Mouse (Mus musculus) limb, embryonic 14.5 days (tissue): ENCODE results near the gene Ssr3. TPM values are rescaled to one million over a fixed set of nuclear protein-coding genes. Genes with fewer than 3 reads are reported as not detected.

Experiments used
- ATAC-seq: fragments of 200-750 bp; cut with Nextera tagmentation; 2 replicates; pipeline ENCODE4 v1.8.0; 2017; ENCODE audit warnings: low read depth, moderate number of reproducible peaks, moderate TSS enrichment; ENCODE audit not compliant: low FRiP score
- DNase-seq: peaks from one replicate; pipeline ENCODE4 v3.0.0-alpha.2; 2015; ENCODE audit warnings: low spot score
- H3K27ac ChIP-seq: fragments of 300-500 bp; sonication (generic); replicated peaks from 2 replicates; pipeline ENCODE4 v1.5.1; 2014; ENCODE audit warnings: low read depth, mild to moderate bottlenecking, low read length, moderate library complexity, mixed read lengths
- H3K27me3 ChIP-seq: fragments of 300-500 bp; sonication (generic); 2 replicates; pipeline ENCODE4 v1.6.1; 2014; ENCODE audit warnings: low read length, mixed read lengths; ENCODE audit not compliant: control insufficient read depth, insufficient read depth
- H3K36me3 ChIP-seq: fragments of 300-500 bp; sonication (generic); 2 replicates; pipeline ENCODE4 v1.6.1; 2014; ENCODE audit warnings: mild to moderate bottlenecking, low read length, moderate library complexity, mixed read lengths; ENCODE audit not compliant: control insufficient read depth, insufficient read depth
- H3K4me1 ChIP-seq: fragments of 300-500 bp; sonication (generic); 2 replicates; pipeline ENCODE4 v1.6.1; 2014; ENCODE audit warnings: antibody characterized with exemption, low read length, mixed read lengths; ENCODE audit not compliant: control insufficient read depth, insufficient read depth
- H3K4me2 ChIP-seq: fragments of 300-500 bp; sonication (generic); replicated peaks from 2 replicates; pipeline ENCODE4 v1.6.1; 2014; ENCODE audit warnings: low read depth, mild to moderate bottlenecking, low read length, moderate library complexity; ENCODE audit not compliant: severe bottlenecking
- H3K4me3 ChIP-seq: fragments of 300-500 bp; sonication (generic); replicated peaks from 2 replicates; pipeline ENCODE4 v1.5.1; 2014; ENCODE audit warnings: low read length
- H3K9ac ChIP-seq: fragments of 300-500 bp; sonication (generic); 2 replicates; pipeline ENCODE4 v1.6.1; 2014; ENCODE audit warnings: mild to moderate bottlenecking, low read depth, low read length, moderate library complexity; ENCODE audit not compliant: severe bottlenecking
- H3K9me3 ChIP-seq: fragments of 300-500 bp; sonication (generic); 2 replicates; pipeline ENCODE4 v1.6.1; 2016; ENCODE audit warnings: low read length; ENCODE audit not compliant: control insufficient read depth
- POLR2A ChIP-seq: fragments of 200-500 bp; IDR thresholded peaks from 2 replicates; pipeline ENCODE4 v1.8.0; 2012; ENCODE audit warnings: inconsistent platforms, mild to moderate bottlenecking, moderate library complexity, borderline replicate concordance; ENCODE audit not compliant: insufficient read depth, insufficient read length; ENCODE audit errors: extremely low read depth
- WGBS: fragments of 180-500 bp; shearing (Covaris S2); extraction: QIAGEN DNeasy Blood & Tissue Kit; methylation state at CpG from one replicate; pipeline ENCODE4 v1.1.7; 2014; 5-methylcytosine and 5-hydroxymethylcytosine counted together
- polyA plus RNA-seq, 2 experiments: library from polyadenylated mRNA; depleted of rRNA in 1 of 2; stranded (reverse) in 1 of 2; unstranded in 1 of 2; fragments of >200 nt; fragmentation: Nextera tagmentation in 1 of 2; extraction: Ambion mirVana in 1 of 2; gene quantifications; 2 replicates each; pipeline versions ENCODE4 v1.2.1 to v1.2.3; 2012 to 2014

Gene Ssr3
- polyA plus RNA-seq (2012; rRNA removed) (214 and 225 TPM in 2 replicates), polyA plus RNA-seq (2014; fragmentation: Nextera tagmentation; extraction: Ambion mirVana) (302 and 320 TPM in 2 replicates)

DNA sequence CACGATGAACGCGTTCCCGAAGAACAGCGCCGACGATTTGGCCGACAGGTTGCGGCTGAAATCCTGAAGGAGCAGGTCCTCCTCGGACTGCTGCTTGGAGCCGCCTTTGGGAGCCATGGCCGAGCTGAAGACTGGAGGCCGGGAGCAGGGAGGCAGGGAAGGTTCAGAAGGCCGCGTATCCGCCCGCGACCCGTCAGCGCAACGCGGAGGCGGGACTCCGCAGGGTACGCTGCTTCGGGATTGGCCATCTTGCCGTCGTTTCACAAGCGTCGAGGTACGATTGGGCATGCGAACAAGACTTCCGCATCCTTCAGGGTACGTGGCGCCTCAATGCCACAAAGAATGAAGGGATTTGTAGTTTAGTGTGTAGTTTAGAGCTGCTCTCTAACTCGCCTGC, at the start of gene Ssr3:
Ssr3 (minus strand) TSS at position 203 of the 397 bp plus-strand sequence.
- peak; percentile 88; the same call in 1 of the 2 replicates for TF ChIP-seq POLR2A
- DNase-seq (peak; percentile 97), ATAC-seq (peak; percentile 99)
- WGBS = under 1% methylated on average over 34 of the region's 36 CpGs
- H3K4me2 ChIP-seq = peak within 1 kb of the TSS; percentile 86
- H3K9me3 ChIP-seq = no peaks in the 10 kb centered on the region
- peaks cover 29% of the 10 kb centered on the region for H3K36me3 ChIP-seq
- no peaks in the 10 kb centered on the region for H3K27me3 ChIP-seq
- peak within 1 kb of the TSS; percentile 93 for H3K4me3 ChIP-seq
- peak within 1 kb of the TSS; percentile 97 for H3K9ac ChIP-seq
- peaks cover 2% of the 10 kb centered on the region; the same call in 1 of the 2 replicates for H3K4me1 ChIP-seq
- peak within 1 kb of the TSS; percentile 93 for H3K27ac ChIP-seq

DNA sequence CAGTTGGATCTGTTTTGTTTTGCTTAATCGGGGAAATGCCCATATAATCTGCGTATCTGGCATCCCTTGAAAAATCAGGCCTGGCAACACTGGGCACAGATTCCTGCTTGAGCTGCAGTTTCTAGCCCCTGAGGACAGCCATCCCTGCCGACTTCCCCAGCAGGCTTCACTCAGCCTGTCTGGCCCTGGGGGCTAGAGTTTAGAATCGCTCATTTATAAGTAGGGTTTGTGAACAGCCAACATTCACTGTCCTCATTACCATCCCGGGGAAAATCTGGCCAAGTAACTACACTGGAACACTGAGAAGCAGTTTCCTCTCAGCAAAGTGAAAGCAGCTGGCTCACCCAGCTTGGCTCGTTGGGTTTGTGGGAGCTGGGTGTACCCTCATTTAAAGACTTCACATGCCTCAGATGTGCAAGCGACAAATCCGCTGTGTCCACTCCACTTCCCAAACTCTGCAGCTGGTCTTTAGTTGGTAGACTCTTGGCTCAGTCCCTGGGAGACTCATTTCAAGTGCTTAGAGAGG, 49.2 kb upstream of the Ssr3 start:
- Histone ChIP-seq H3K9ac (no peak overlapping the region), H3K4me3 (no peak overlapping the region), H3K27me3 (no peaks in the 10 kb centered on the region), H3K27ac (peak overlapping the region; percentile 66), H3K4me1 (peaks cover 13% of the 10 kb centered on the region), H3K4me2 (peak overlapping the region; percentile 31), H3K36me3 (no peaks in the 10 kb centered on the region), H3K9me3 (no peaks in the 10 kb centered on the region)
- ATAC-seq (peak; percentile 50), DNase-seq (peak; percentile 67)
- 23% methylated on average over 8 of the region's 8 CpGs for WGBS
- no peak for TF ChIP-seq POLR2A

DNA sequence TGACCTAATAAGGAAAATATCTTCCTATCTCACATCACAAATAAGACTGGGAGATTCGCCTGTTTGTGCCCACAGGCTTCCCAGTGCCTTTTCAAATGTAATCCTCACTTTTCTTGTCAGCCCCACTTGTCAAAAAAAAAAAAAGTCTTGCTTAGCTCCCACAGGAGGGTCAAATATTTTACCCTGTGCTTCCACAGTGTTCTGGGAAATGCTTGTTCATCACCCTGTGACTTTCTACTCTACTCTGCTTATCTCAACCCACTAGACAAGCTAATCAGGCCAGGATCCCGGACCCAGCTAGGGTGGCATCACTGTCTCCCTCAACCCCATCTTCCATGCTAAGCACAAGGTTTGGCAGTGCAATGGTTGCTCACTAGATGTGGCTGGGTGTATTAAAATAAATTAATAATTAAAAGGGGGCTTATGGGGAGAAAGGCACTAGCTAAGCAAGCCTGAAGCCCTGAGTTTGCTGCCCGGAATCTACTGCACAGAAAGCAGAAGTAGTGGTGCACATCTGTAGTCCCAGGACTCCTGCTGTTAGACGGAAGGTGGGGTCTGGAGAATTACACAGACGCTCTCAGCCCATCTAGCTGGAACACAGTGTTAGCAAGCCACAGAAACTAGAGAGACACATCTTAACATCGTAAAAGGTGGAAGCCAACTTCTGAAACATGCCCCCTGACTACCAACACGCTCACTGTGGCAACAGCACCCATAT, 46.2 kb upstream of the Ssr3 start:
- ATAC-seq = no peak
- 68% methylated on average over 7 of the region's 7 CpGs for WGBS

DNA sequence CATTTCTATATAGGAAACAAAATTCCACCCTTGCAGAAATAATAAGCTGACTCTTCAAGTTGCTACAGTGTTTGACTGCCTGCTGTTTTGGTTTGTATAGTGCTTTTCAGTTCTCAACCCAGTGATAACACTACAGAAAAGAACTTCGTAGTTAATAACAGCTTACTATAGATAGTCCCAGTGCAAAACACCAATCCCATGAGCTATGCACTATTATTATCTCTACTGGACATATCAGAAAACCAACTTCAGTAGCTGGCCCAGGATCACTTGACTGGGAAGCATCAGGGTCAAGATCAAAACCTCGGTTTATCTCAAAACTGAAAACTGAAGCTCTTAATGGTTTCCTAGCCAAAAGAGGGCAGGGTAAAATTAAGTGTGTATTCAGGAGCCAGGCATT, 43.4 kb upstream of the Ssr3 start:
- ATAC-seq = no peak
- Histone ChIP-seq H3K27ac (no peak overlapping the region), H3K27me3 (no peaks in the 10 kb centered on the region), H3K4me2 (no peak overlapping the region), H3K4me3 (no peak overlapping the region), H3K36me3 (no peaks in the 10 kb centered on the region), H3K9ac (no peak overlapping the region), H3K9me3 (no peaks in the 10 kb centered on the region), H3K4me1 (no peaks in the 10 kb centered on the region)
- TF ChIP-seq POLR2A = no peak
- 89% methylated on average over 2 of the region's 2 CpGs for WGBS
- no peak for DNase-seq

More for the DNA sequence above, 46.2 kb upstream of the Ssr3 start:
- DNase-seq = no peak
- Histone ChIP-seq H3K4me1 (peaks cover 13% of the 10 kb centered on the region), H3K9ac (no peak overlapping the region), H3K27me3 (no peaks in the 10 kb centered on the region), H3K4me3 (no peak overlapping the region), H3K36me3 (no peaks in the 10 kb centered on the region), H3K9me3 (no peaks in the 10 kb centered on the region), H3K4me2 (no peak overlapping the region), H3K27ac (no peak overlapping the region)
- TF ChIP-seq POLR2A = no peak

DNA sequence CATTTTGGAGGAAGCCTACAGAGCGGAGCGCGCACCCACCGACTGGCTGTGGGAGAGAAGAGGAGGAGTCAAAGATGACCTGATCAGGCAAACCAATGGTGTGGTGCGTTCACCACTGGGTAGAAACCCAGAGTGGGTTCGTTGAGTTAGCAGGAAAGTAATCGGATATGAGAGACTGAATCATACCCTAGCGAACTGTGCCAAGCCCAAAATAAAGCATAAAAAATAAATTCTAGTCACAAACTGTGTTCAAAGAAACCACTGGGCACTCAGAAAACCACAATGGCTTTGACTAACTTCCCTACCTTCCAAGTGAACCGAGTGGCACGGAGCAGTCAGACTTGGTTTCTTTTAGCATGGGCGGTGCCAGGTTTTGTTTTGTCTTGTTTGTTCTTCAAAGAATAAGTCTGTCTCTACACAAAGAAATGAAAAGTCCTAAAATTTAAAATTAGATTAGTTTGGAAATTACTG, 42.7 kb upstream of the Ssr3 start:
- Histone ChIP-seq H3K4me1 (no peaks in the 10 kb centered on the region), H3K4me3 (no peak overlapping the region), H3K9ac (no peak overlapping the region), H3K27me3 (no peaks in the 10 kb centered on the region), H3K36me3 (no peaks in the 10 kb centered on the region), H3K27ac (no peak overlapping the region), H3K4me2 (no peak overlapping the region), H3K9me3 (no peaks in the 10 kb centered on the region)
- TF ChIP-seq POLR2A = no peak
- ATAC-seq (no peak), DNase-seq (no peak)
- 88% methylated on average over 11 of the region's 11 CpGs for WGBS
